Mouse (Mus musculus): ENCODE data around the gene Irak3.
A peak's percentile ranks its signal among the peaks of the same experiment; 100 is the strongest.

The Irak3 gene

DNA sequence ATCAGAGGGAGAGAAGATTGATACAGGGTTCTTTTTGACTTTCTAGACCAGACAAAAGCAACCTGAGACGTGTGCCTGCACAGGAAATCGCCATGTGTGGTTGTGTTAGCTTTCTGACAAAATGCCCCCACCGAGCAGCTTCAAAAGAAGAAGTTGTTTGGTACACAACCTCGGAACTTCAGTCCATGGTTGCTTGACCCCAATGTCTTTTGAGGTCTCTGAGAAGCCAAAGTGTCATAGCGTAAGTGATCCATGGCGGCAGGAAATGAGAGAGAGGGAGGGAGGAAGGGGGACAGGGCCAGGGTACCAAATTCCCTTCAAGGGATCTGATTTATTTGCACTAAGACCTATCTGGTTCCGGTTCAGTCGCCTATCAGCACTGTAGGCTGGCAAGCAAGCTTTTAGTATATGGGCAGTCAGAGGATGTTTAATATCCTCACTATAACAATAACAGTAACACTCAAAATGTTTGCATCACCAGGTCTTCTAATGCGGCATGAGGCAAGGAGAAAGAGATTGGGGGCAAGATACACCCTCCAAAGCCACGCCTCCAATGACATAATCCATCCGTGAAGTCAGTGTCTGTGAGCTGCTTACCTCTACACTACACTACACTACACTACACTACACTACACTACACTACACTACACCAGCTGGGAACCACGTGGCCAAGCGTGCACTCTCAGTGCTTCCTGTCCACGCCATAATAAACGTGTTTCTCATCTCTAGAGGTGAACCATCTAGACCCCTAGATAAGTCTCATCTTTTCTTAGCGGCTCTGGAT, 729 bp upstream of the Irak3 start:
- no peak for DNase-seq

- peak; percentile 72 to 80 for DNase-seq
Observed at GRCm38 (mm10) chr10:120201131-120201921, 604 bp downstream of the Irak3 start, which contains the start of gene Tmbim4. Gene Tmbim4, plus strand, starts transcription at chr10:120201590.

DNA sequence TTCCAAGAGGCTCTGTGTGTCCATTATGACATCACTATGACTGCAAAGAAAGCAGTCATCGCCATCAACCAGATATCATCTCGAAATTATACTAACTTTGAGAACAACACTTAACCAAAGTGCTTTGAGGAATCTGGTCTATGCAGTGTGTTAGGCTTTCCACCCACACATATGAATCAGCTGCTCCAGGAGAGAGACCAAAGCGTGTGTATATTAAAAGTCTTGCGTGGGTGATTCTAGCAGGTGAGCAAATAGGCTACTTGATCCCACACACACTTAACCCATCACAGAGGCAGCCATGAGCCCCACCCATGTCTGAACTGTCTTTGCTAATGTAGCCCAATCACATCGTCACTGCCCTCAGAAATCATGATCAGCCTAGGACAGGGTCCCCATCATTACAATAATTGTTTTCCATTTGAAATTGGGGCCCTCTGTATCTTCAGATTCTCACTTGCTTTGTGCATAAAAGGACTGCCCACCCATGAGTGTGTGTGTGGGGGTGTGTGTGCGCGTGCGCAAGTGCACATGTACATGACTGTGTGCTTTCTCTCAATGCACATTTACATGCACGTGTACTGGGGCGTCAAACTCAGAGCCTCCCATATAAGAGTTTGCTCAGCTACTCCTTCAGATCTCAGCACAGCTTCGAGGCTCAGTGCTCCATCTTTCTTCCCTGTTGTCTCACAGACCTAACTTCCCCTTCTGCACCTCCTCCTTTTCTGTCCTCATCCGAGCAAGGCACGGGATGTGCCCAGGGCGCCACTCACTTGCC, 4.7 kb downstream of the Irak3 start:
- DNase-seq, result no peak

DNA sequence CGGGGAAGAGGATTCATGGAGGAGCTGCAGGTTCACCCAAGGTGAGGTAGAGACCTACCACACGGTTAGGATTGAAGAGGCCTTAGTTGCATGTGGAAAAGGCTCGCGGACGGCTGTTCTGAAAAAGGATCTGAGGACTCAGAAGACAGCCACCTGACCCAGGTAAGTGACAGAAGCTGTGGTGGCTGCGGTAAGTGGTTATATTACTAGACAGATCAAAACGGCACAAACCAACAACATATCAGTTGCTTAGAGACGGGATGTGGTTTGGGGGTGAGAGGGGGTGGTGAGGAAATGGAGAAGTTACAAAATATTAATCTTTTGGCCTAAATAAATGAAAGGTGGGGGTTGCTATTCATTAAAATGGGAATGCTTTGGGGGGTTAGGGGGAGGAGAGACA, 8.7 kb downstream of the Irak3 start:
- DNase-seq, result no peak

- DNase-seq, result no peak
Observed at GRCm38 (mm10) chr10:120192278-120192677, 9.7 kb downstream of the Irak3 start.

DNA sequence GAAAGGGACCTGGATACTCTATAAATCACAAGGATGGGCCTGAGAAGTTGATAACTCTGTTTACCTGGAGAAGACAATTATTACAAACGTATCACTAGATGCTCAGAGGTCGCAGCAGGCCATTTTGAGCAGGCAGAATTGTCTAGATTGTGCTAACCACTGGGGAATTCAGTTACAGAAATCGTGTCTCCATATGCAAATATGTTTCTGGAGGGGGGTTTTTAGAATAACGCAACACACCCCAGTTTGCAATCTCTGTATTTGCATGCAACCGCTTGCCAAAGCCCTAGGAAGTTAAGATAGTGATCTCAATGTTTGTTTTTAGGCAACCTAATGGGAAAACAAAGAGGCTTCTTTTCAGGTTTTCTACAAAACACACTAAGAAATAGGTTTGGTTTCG, 10.8 kb downstream of the Irak3 start:
- DNase-seq, result no peak

GRCm38 (mm10) chr10:120189782-120190181, 12.1 kb downstream of the Irak3 start:
- no peak for DNase-seq

- DNase-seq, result no peak
Observed at GRCm38 (mm10) chr10:120189276-120189675, 12.7 kb downstream of the Irak3 start.

GRCm38 (mm10) chr10:120188513-120188912, 13.4 kb downstream of the Irak3 start:
- DNase-seq, result no peak

DNA sequence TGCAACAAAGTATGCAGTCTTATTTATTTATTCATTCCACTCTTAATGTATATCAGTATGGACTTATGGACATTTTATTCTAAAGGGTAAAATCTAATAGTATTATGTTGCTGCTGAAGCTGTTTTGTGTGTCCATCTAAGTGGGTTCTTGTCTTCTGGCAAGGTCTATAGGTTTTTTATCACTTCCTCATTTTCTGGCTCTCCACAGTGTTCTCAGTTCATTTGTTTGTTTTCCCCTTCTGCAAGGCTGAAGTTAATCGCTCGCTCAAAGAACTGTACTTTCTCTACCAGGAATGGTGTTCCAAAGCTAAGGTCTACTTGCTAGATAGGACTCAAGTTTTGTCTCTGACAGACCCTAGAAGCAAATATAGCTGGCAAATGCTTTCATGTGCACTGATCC, 18.6 kb downstream of the Irak3 start:
- DNase-seq, result no peak

- DNase-seq, result peak in 1 of 2 experiments; percentile 17
Observed at GRCm38 (mm10) chr10:120182887-120183286, 19.0 kb downstream of the Irak3 start.

- DNase-seq, result no peak
Observed at GRCm38 (mm10) chr10:120174192-120174705, 27.7 kb downstream of the Irak3 start.

- DNase-seq, result no peak
Observed at GRCm38 (mm10) chr10:120171340-120171739, 30.6 kb downstream of the Irak3 start.

GRCm38 (mm10) chr10:120170277-120170676, 31.7 kb downstream of the Irak3 start:
- DNase-seq, result no peak

DNA sequence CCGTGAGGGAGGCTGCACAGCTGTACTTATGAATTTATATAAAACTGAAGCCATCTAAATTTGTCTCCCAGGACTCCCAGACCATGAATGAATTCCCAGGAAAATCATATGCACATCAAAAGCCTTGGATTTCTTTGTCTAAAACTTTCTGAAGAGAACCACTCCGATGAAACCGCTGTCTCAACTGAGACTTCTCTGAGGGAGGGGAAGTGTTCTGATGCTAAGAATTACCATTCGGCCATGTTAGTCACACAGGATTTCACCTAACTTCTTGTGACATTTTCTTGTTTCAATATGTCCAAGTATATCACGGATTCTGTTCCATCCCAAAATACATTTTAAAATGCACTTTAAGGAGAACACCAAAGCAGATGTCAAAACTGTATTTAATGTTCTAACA, 32.1 kb downstream of the Irak3 start:
- DNase-seq, result no peak

GRCm38 (mm10) chr10:120169064-120169463, 32.9 kb downstream of the Irak3 start:
- DNase-seq, result no peak

GRCm38 (mm10) chr10:120168070-120168469, 33.9 kb downstream of the Irak3 start:
- no peak for DNase-seq

GRCm38 (mm10) chr10:120165793-120166503, 36.0 kb downstream of the Irak3 start:
- DNase-seq, result no peak

- DNase-seq, result no peak
Observed at GRCm38 (mm10) chr10:120164931-120165792, 36.8 kb downstream of the Irak3 start.

- no peak for DNase-seq
Observed at GRCm38 (mm10) chr10:120163490-120163889, 38.4 kb downstream of the Irak3 start.

GRCm38 (mm10) chr10:120162840-120163239, 39.1 kb downstream of the Irak3 start:
- no peak for DNase-seq
